Mouse (Mus musculus): ENCODE measurements around the gene Surf1. TPM values are rescaled to one million over a fixed set of nuclear protein-coding genes. Genes with fewer than 3 reads are reported as not detected.

Surf1 gene
- polyA plus RNA-seq, 1 experiment: 39.8 TPM

DNA sequence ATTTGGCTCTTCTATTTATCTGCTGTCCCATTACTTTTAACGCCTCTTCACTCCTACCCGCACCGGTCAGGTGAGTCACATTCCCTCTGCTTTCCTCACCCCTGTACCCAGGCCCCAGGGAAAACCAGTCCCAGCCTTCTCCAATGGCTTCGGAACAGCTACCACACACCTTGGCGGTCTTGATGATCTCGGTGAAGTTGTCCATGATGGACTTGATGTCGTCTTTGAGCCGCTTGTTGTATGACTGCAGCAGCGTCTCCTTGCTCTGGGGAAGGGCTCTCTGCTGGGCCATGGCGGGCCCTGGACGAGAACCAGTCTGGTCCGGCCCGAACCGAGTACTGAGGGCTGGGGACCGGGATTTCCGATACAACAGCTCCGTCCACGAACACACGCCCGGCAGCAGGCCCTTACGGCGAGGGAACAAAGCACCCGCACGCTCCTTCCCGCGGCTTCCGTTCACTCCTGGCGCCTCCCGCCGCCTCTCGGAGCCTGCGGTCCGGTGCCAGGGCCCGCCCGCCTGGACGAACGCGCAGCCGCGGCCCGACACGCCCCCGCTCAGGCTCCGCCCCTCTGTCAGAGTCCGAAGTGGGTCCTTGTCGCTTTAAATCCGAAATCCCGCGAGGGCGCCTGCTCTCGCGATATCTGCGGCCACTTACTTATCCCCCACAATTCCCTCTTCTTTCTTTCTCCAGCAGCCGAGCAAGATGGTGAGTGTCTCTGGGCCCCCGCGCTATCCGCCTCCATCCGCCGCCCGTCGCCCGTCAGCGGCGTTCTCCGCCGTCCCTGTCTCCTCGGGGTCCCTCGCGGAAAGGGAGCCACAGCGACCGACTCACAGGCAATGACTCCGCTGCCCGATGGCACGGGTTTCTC is 6.0 kb downstream of the Surf1 start, which contains the start of the genes Med22 and Rpl7a:
Med22 (minus strand) TSS at position 554 of the 870 bp plus-strand sequence.
Rpl7a (plus strand) TSS at position 641 of the 870 bp plus-strand sequence.
- no peak for TF ChIP-seq GATA1 (IDR thresholded peaks at IDR 0.05; ENCODE audit: low read length)

- no peak for TF ChIP-seq GATA1 (IDR thresholded peaks at IDR 0.05; ENCODE audit: low read length)
Measured at GRCm38 (mm10) chr2:26909387-26909784, 6.9 kb downstream of the Surf1 start.

DNA sequence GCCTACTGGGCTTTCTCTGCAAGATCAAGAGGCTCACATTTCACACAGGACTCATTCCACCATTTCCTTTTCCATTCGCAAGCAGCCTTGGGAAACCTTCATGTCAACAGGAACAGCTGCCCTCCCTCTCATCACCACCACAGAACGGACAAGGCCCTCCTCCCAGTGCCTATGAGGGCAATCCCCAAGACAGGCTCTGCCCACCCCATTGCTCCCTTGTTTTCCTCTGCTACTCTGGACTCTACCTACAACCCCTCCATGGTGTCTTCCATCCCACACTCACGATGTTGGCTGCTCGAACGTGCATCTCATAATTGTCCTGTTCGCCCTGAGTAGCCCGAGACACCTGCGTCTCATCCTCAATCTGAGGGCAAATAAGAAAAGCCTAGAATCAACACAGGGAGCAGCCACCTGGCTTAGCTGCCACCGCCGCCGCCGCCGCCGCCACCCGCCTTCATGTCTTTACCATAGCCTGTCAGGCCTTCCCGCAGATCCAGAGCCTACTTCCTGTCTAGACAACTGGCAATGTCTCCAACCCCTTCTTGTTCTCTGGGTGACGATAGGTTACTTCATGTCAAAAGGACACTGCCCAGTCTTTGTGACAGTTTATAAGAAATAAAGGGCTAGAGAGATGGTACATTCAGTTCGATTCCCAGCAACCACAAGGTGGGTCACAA is 7.5 kb downstream of the Surf1 start:
- no peak for TF ChIP-seq GATA1 (IDR thresholded peaks at IDR 0.05; ENCODE audit: low read length)

GRCm38 (mm10) chr2:26907109-26907508 is 9.2 kb downstream of the Surf1 start:
- TF ChIP-seq GATA1 (IDR thresholded peaks at IDR 0.05; ENCODE audit: low read length): no peak

DNA sequence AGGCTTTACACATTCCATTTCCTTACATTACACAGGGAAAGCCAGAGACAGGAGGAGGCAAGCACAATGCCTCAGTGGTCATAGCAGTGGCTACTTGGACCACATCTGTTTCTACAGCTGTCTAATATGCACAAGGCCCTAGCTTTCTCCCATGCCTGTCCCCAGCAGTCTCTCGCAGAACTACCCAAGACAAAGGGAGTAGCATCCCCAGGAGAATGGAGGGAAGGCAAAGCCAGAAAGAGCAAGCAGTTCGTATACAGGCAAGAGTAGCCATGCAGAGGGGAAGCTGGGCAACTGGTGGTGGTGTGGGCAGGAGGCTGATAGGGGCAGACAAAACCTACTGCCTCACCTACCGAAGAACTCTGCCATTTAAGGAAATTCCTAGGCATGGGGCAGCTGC is 9.9 kb downstream of the Surf1 start:
- no peak for TF ChIP-seq GATA1 (IDR thresholded peaks at IDR 0.05; ENCODE audit: low read length)

GRCm38 (mm10) chr2:26905936-26906335 is 10.4 kb downstream of the Surf1 start:
- no peak for TF ChIP-seq GATA1 (IDR thresholded peaks at IDR 0.05; ENCODE audit: low read length)

GRCm38 (mm10) chr2:26903311-26903710 is 13.0 kb downstream of the Surf1 start:
- no peak for TF ChIP-seq GATA1 (IDR thresholded peaks at IDR 0.05; ENCODE audit: low read length)

DNA sequence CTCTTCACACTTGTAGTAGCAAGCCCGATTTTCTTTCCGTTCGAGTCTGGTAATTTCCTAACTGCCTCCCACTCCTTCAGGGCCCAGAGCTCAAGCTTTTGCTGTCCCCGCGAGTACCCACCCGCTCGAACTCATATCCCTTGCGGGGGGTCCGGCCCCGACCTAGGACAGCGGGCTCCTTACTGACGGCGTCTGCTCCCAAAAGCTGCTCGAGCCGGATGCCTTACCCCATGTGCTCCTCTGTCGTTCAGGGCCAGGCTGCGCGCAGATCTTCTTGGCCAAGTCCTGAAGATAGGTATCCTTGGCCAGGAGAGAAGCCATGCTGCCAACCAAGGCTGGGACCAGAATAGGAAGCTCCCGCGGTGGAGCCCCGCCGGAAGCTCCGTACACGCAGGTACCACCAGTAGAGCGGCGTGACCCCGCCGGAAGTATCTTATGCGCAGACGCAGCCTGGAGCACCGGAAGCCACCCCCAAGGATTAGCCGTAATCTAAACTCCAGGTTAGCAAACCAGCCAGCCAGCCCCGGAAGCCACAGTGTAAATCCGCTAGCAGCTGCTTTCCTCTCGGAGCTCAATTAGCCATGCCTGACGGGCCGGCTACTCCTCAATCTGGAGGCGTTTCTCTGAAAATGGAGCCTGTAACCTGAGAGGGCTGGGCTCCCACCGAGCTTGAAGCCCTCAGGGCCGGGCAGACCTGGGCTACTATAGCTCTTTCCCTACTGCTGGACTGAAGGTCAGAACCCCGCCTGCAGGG is 13.7 kb downstream of the Surf1 start, which contains the start of gene Surf6:
Surf6 (minus strand) TSS at position 413 of the 754 bp plus-strand sequence.
- no peak for TF ChIP-seq GATA1 (IDR thresholded peaks at IDR 0.05; ENCODE audit: low read length)

GRCm38 (mm10) chr2:26901834-26902400 is 14.4 kb downstream of the Surf1 start:
- TF ChIP-seq GATA1 (IDR thresholded peaks at IDR 0.05; ENCODE audit: low read length): no peak

- TF ChIP-seq GATA1 (IDR thresholded peaks at IDR 0.05; ENCODE audit: low read length): no peak
Measured at GRCm38 (mm10) chr2:26900731-26901130, 15.6 kb downstream of the Surf1 start.

GRCm38 (mm10) chr2:26895898-26896297 is 20.4 kb downstream of the Surf1 start:
- TF ChIP-seq GATA1 (IDR thresholded peaks at IDR 0.05; ENCODE audit: low read length): no peak

GRCm38 (mm10) chr2:26878571-26878970 is 37.8 kb downstream of the Surf1 start:
- no peak for TF ChIP-seq GATA1 (IDR thresholded peaks at IDR 0.05; ENCODE audit: low read length)

- no peak for TF ChIP-seq GATA1 (IDR thresholded peaks at IDR 0.05; ENCODE audit: low read length)
Measured at GRCm38 (mm10) chr2:26870666-26871065, 45.7 kb downstream of the Surf1 start.

GRCm38 (mm10) chr2:26864879-26865278 is 51.5 kb downstream of the Surf1 start, which contains the start of gene Abo:
Abo (minus strand) TSS chr2:26864979.
- TF ChIP-seq GATA1 (IDR thresholded peaks at IDR 0.05; ENCODE audit: low read length): no peak

Other genes with a start within 250 kb of the Surf1 start
- gene Lcn4, start 245.2 kb downstream of the Surf1 start, polyA plus RNA-seq (2012): not detected in 2 replicates
- not detected in 2 replicates for gene Abo, start 51.6 kb downstream of the Surf1 start, polyA plus RNA-seq (2012)
- gene Surf6, start 13.7 kb downstream of the Surf1 start, polyA plus RNA-seq (2012): 45.0 and 48.3 TPM in 2 replicates
- gene Med22, start 5.9 kb downstream of the Surf1 start, polyA plus RNA-seq (2012): 73.5 and 98.3 TPM in 2 replicates
- 4,629 and 5,493 TPM in 2 replicates for gene Rpl7a, start 5.8 kb downstream of the Surf1 start, polyA plus RNA-seq (2012)
- 5.4 and 11.8 TPM in 2 replicates for gene Surf2, start 163 bp downstream of the Surf1 start, polyA plus RNA-seq (2012)
- gene Surf4, start 17.4 kb upstream of the Surf1 start, polyA plus RNA-seq (2012): 90.3 and 93.6 TPM in 2 replicates
- 0.03 and 0.04 TPM in 2 replicates for gene Stkld1, start 17.5 kb upstream of the Surf1 start, polyA plus RNA-seq (2012)
- gene Rexo4, start 47.9 kb upstream of the Surf1 start, polyA plus RNA-seq (2012): 126 and 145 TPM in 2 replicates
- not detected in 2 replicates for gene Adamts13, start 56.9 kb upstream of the Surf1 start, polyA plus RNA-seq (2012)
- 9.2 and 11.8 TPM in 2 replicates for gene Cacfd1, start 93.4 kb upstream of the Surf1 start, polyA plus RNA-seq (2012)
- gene Slc2a6, start 111.5 kb upstream of the Surf1 start, polyA plus RNA-seq (2012): not detected in 2 replicates
- gene Mymk, start 155.6 kb upstream of the Surf1 start, polyA plus RNA-seq (2012): not detected in 2 replicates
- gene Adamtsl2, start 162.8 kb upstream of the Surf1 start, polyA plus RNA-seq (2012): not detected in 2 replicates
- gene Fam163b, start 226.0 kb upstream of the Surf1 start, polyA plus RNA-seq (2012): not detected in 2 replicates
- not detected in 2 replicates for gene Dbh, start 248.7 kb upstream of the Surf1 start, polyA plus RNA-seq (2012)

All from G1E-ER4 (cell line).